Mouse (Mus musculus) liver, embryonic 12.5 days (tissue): ENCODE data around the gene Nenf. TPM values are rescaled to one million over a fixed set of nuclear protein-coding genes. Genes with fewer than 3 reads are reported as not detected.

Experiments used
- ATAC-seq: fragments of 200-750 bp; cut with Nextera tagmentation; 2 replicates; pipeline ENCODE4 v1.8.0; 2017; ENCODE audit warnings: moderate number of reproducible peaks, mild to moderate bottlenecking, moderate library complexity
- H3K27ac ChIP-seq: fragments of 300-500 bp; sonication (generic); 2 replicates; pipeline ENCODE4 v1.5.1; 2016; ENCODE audit warnings: mild to moderate bottlenecking
- H3K27me3 ChIP-seq: fragments of 300-500 bp; sonication (generic); replicated peaks from 2 replicates; pipeline ENCODE4 v1.6.1; 2016; ENCODE audit warnings: mild to moderate bottlenecking, moderate library complexity
- H3K36me3 ChIP-seq: fragments of 300-500 bp; sonication (generic); 2 replicates; pipeline ENCODE4 v1.6.1; 2016; ENCODE audit warnings: mild to moderate bottlenecking, moderate library complexity
- H3K4me1 ChIP-seq: fragments of 300-500 bp; sonication (generic); 2 replicates; pipeline ENCODE4 v1.6.1; 2016
- H3K4me2 ChIP-seq: fragments of 300-500 bp; sonication (generic); 2 replicates; pipeline ENCODE4 v1.6.1; 2016; ENCODE audit warnings: mild to moderate bottlenecking, moderate library complexity
- H3K4me3 ChIP-seq: fragments of 300-500 bp; sonication (generic); 2 replicates; pipeline ENCODE4 v1.5.1; 2016; ENCODE audit warnings: mild to moderate bottlenecking, moderate library complexity
- H3K9ac ChIP-seq: fragments of 300-500 bp; sonication (generic); 2 replicates; pipeline ENCODE4 v1.6.1; 2016; ENCODE audit warnings: mild to moderate bottlenecking, moderate library complexity
- H3K9me3 ChIP-seq: fragments of 300-500 bp; sonication (generic); replicated peaks from 2 replicates; pipeline ENCODE4 v1.6.1; 2016; ENCODE audit warnings: mild to moderate bottlenecking, moderate library complexity
- WGBS: fragments of 180-500 bp; shearing (Covaris S2); methylation state at CpG from one replicate; pipeline ENCODE4 v1.1.7; 2016; ENCODE audit not compliant: insufficient replicate concordance; 5-methylcytosine and 5-hydroxymethylcytosine counted together
- polyA plus RNA-seq: library from polyadenylated mRNA; unstranded; fragments of >200 nt; fragmentation: Nextera tagmentation; extraction: Ambion mirVana; gene quantifications from 2 replicates; pipeline ENCODE4 v1.2.1, GENCODE M21; 2016

Nenf gene
- polyA plus RNA-seq, 1 experiment from 2014 or later, result 37.1 TPM

DNA sequence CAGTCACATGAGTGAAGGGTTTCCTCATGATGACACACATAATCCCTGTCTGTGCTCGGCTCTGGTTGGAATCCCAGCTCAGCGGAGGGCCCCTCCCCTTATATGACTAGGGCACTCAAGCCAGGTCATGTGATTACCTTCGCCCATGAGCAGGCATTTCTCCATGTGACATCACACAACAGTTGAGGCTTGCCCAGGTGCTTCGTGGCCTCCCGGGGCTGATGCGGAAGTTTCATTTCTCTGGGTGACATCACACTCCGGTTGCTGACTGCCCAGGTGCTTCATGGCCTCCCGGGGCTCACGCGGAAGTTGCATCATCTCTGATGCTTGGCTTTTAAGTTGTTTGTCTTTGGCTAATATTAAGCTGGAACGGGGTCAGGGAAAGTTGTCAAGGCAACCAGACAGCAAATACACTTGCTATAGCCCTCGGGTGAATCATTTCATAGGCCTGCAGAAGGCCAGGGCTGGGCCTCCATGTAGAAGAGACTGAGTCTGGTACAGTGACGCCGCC is 40.4 kb downstream of the Nenf start:
- H3K27me3 ChIP-seq, result 0 out of 2 replicates have a peak, but pooled peaks cover 4% of the 10 kb centered on the region
- H3K4me2 ChIP-seq, result no peak overlapping the region
- 60% methylated on average over 14 of the region's 14 CpGs for WGBS
- H3K9ac ChIP-seq, result no peak overlapping the region
- H3K4me3 ChIP-seq, result no peak overlapping the region
- 0 out of 2 replicates have a peak, but pooled peaks cover 9% of the 10 kb centered on the region for H3K4me1 ChIP-seq
- 0 out of 2 replicates have a peak overlapping the region, but pooled peaks have one; percentile 8 for H3K27ac ChIP-seq
- H3K9me3 ChIP-seq, result no peaks in the 10 kb centered on the region
- no peaks in the 10 kb centered on the region for H3K36me3 ChIP-seq
- peak; percentile 67 for ATAC-seq

DNA sequence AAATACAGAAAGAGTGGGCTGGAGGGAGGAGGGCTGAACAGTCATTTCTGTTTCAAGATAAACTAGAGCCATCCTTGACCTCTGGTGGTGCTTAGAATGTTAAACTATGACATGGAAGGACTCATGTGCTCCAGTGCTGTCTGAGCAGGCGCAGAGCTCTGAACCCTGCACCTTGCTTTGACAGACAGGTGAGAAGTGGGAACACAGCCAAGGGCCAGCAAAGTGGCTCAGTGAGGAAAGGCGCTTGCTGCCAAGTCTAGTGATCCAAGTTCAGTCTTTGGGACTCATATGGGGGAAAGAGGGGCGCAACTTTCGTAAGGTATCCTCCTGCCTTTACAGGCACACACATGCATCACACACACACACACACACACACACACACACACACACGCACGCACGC is 41.8 kb downstream of the Nenf start:
- Histone ChIP-seq H3K4me1 (0 out of 2 replicates have a peak, but pooled peaks cover 9% of the 10 kb centered on the region), H3K27ac (no peak overlapping the region), H3K9me3 (no peaks in the 10 kb centered on the region), H3K27me3 (0 out of 2 replicates have a peak, but pooled peaks cover 4% of the 10 kb centered on the region), H3K4me3 (no peak overlapping the region), H3K4me2 (no peak overlapping the region), H3K9ac (no peak overlapping the region), H3K36me3 (no peaks in the 10 kb centered on the region)
- no peak for ATAC-seq
- WGBS, result 87% methylated on average over 7 of the region's 7 CpGs

DNA sequence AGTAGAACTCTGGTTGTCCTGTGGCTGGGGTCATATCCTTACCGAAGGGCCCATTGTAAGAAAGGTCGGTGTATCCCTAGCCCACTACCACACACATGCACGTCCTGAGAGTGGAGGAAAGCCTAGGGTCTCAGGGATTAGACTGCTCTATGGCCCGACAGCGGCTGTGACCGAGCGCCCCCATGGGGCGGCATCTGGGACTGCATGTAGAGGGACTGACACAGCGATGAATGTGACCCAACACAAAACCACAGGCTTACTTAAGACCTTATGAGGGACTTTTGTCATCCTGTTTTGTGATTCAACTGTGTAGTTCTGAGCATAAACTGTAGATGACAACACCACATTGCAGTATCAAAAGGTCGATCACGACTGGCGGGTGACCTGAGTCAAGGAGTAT is 42.5 kb downstream of the Nenf start:
- Histone ChIP-seq H3K36me3 (no peaks in the 10 kb centered on the region), H3K27ac (no peak overlapping the region), H3K4me1 (0 out of 2 replicates have a peak, but pooled peaks cover 9% of the 10 kb centered on the region), H3K4me3 (no peak overlapping the region), H3K9ac (no peak overlapping the region), H3K4me2 (no peak overlapping the region), H3K27me3 (0 out of 2 replicates have a peak, but pooled peaks cover 4% of the 10 kb centered on the region), H3K9me3 (no peaks in the 10 kb centered on the region)
- ATAC-seq, result no peak
- WGBS, result 8% methylated on average over 12 of the region's 12 CpGs

DNA sequence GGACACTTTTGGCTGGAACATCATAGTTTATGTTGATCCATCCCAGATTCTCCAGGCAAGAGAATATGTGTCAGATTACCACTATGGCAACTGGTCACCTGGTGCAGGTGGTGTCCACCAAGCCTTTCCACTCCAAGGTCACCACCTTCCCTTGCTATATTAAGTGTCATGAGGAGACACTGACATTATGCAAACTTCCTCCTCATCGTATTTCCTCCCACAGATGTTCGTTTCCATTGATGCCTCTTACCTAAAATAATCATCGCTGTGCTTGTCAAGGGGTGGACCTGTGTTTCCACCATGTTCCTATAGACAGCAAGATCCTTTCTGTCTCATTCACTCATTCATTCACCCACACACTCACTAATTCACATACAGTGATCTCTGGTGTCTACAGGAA is 45.3 kb downstream of the Nenf start:
- Histone ChIP-seq H3K4me2 (no peak overlapping the region), H3K9ac (no peak overlapping the region), H3K4me3 (no peak overlapping the region), H3K27me3 (peaks cover 27% of the 10 kb centered on the region), H3K9me3 (no peaks in the 10 kb centered on the region), H3K27ac (no peak overlapping the region), H3K4me1 (no peaks in the 10 kb centered on the region), H3K36me3 (no peaks in the 10 kb centered on the region)
- WGBS, result 33% methylated on average over 3 of the region's 3 CpGs
- no peak for ATAC-seq

DNA sequence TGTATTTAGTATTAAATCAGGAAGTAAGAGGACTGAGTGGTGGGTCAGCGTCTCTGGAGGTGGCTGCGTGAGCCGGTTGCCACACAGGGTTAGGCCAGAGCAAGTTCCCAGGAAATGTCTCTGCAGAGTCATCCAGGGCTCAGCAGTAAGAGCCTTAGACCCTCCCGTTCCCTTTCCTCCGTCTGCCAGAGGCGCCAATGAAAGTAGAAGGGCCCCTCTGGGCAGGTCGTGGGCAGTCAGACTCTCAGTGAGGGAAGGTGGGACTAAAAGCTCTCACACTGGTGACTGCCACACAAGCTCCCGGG is 48.4 kb downstream of the Nenf start:
- H3K4me3 ChIP-seq, result no peak overlapping the region
- H3K9me3 ChIP-seq, result no peaks in the 10 kb centered on the region
- H3K36me3 ChIP-seq, result no peaks in the 10 kb centered on the region
- no peak overlapping the region for H3K4me2 ChIP-seq
- peaks cover 36% of the 10 kb centered on the region for H3K27me3 ChIP-seq
- H3K27ac ChIP-seq, result no peak overlapping the region
- no peaks in the 10 kb centered on the region for H3K4me1 ChIP-seq
- WGBS, result 11% methylated on average over 8 of the region's 8 CpGs
- no peak overlapping the region for H3K9ac ChIP-seq
- peak; percentile 50 for ATAC-seq

DNA sequence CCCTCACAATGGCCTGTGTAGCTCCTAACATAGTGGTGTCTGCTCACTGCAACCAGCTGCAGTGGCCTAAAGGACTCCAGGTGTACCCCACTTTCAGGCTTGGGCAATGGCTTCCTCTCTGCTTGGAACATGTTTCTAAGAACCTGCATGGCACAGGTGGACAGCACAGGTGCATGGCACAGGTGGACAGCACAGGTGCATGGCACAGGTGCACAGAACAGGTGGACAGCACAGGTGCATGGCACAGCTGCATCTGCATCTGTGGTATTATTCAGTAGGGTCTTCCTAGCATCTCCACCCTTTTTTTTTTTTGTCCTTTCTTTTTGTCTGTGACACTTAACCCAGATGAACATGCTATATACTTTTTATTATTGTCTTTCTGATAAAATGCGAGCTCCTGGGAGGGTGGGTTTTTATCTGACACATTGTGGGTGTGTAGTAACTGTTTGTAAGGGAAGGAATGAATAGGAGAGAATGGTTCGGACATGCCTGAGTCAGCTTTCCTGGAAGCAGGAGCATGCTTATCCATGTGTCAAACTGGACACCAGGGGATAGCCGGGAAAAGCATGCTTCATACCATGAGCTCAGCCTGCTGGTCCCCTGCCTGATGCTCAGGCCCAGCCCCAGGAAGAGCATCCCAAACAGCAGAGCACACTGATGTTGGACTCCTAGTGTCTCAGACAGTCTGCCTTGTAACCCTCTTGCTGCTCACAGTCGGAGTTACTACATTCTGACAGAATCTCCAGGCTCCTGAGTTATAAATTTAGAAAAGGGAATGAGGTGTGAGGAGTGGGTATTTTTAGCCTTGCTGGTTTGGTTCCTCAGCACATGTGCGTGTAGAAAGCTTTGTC is 49.0 kb downstream of the Nenf start:
- no peak overlapping the region for H3K9ac ChIP-seq
- H3K4me2 ChIP-seq, result no peak overlapping the region
- WGBS, result 30% methylated on average over 5 of the region's 5 CpGs
- no peaks in the 10 kb centered on the region for H3K9me3 ChIP-seq
- H3K27ac ChIP-seq, result no peak overlapping the region
- H3K36me3 ChIP-seq, result no peaks in the 10 kb centered on the region
- no peak overlapping the region for H3K4me3 ChIP-seq
- H3K27me3 ChIP-seq, result peaks cover 36% of the 10 kb centered on the region
- no peaks in the 10 kb centered on the region for H3K4me1 ChIP-seq
- ATAC-seq, result no peak

DNA sequence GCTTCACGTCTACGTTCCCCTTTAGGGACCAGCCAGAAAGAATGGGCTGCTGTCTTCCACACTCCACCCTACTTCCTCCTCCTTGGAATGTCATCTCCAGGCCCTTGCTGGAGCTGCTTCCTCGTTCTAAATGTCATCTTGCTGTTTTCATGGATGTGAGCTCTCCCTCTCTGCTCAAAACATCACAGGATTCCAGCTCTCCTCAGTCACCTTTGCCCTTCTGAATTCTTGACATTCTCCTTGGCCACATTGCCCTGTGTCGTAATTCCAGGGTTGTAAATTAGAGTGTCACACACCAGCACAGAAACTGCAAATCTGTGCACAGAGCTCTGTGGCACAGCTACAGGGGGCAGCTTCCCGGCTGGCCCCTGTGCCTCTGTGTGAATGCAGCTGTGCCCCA is 50.1 kb downstream of the Nenf start:
- ATAC-seq, result no peak
- Histone ChIP-seq H3K27ac (no peak overlapping the region), H3K27me3 (peaks cover 36% of the 10 kb centered on the region), H3K9me3 (no peaks in the 10 kb centered on the region), H3K4me1 (no peaks in the 10 kb centered on the region), H3K4me3 (no peak overlapping the region), H3K9ac (no peak overlapping the region), H3K4me2 (no peak overlapping the region), H3K36me3 (no peaks in the 10 kb centered on the region)
- WGBS, result 29% methylated on average over 5 of the region's 5 CpGs

DNA sequence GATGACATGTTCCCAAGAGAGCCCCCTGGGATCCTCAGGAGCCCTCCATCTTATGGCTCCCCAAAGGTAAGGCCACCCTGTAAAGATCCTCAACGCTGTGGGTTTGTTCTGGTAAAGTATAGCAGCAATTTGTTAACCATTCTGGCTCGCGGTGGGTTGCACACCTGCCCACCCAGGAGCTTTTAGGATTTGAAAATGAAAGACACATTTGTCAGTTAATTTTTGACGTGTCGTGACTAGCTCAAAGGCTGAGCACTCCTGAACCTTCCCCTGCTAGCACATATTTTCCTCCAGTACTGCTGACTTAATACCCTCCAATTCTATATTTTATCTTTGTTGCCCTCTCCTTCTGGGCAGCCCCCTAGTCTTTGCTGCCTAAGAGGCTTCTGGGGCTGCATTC is 50.8 kb downstream of the Nenf start:
- no peaks in the 10 kb centered on the region for H3K4me1 ChIP-seq
- WGBS, result 66% methylated on average over 5 of the region's 5 CpGs

DNA sequence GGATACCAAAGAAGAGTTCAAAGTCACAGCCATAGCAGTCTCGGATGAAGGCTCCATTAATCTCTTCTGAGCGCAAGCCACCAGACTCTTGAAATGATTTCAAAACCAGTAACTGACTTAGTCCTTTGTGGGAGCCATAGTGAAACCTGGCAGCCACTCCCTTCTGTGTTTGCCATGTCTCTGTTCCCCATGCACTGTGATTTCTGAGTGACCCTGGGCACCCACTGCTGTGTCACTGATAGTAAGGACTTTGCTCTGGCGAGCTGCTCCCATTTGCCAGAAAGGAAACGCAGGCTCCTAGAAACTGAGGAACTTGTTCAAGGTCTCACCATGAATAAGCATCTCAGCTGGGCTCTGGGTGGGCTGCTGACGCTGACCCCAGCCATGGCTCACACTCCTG is 54.5 kb downstream of the Nenf start:
- Histone ChIP-seq H3K4me3 (no peak overlapping the region), H3K4me2 (no peak overlapping the region), H3K36me3 (no peaks in the 10 kb centered on the region), H3K9ac (no peak overlapping the region), H3K27ac (no peak overlapping the region), H3K4me1 (no peaks in the 10 kb centered on the region), H3K27me3 (peaks cover 56% of the 10 kb centered on the region), H3K9me3 (no peaks in the 10 kb centered on the region)
- ATAC-seq, result no peak
- 56% methylated on average over 5 of the region's 5 CpGs for WGBS

More for the DNA sequence above, 50.8 kb downstream of the Nenf start:
- H3K4me2 ChIP-seq, result no peak overlapping the region
- H3K36me3 ChIP-seq, result no peaks in the 10 kb centered on the region
- peaks cover 36% of the 10 kb centered on the region for H3K27me3 ChIP-seq
- H3K4me3 ChIP-seq, result no peak overlapping the region
- H3K9me3 ChIP-seq, result no peaks in the 10 kb centered on the region
- H3K9ac ChIP-seq, result no peak overlapping the region
- H3K27ac ChIP-seq, result no peak overlapping the region
- ATAC-seq, result no peak

DNA sequence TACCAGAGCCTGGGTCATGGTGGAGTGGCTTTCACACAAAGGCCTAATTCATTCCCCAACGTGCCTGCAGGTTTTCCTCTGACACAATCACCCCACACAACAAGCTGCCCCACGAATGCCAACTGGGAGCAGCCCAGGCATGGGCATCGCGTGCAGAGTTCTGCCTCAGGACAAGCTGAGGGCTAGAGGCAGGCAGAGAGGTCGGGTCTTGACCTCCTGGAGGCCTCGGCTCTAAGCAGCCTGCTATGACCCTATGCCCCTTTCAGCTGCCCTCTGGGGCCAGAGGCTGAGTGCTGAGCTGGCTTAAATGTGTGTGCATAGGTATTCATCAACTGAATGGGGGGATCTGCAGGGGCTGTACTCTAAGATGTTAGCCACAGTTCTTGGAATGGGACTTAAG is 56.1 kb downstream of the Nenf start:
- no peak overlapping the region for H3K9ac ChIP-seq
- WGBS, result 52% methylated on average over 6 of the region's 6 CpGs
- H3K4me2 ChIP-seq, result no peak overlapping the region
- no peaks in the 10 kb centered on the region; the same call in 1 of the 2 replicates for H3K4me1 ChIP-seq
- no peak overlapping the region for H3K4me3 ChIP-seq
- peaks cover 52% of the 10 kb centered on the region for H3K27me3 ChIP-seq
- H3K36me3 ChIP-seq, result no peaks in the 10 kb centered on the region
- ATAC-seq, result no peak
- no peaks in the 10 kb centered on the region for H3K9me3 ChIP-seq
- H3K27ac ChIP-seq, result no peak overlapping the region

DNA sequence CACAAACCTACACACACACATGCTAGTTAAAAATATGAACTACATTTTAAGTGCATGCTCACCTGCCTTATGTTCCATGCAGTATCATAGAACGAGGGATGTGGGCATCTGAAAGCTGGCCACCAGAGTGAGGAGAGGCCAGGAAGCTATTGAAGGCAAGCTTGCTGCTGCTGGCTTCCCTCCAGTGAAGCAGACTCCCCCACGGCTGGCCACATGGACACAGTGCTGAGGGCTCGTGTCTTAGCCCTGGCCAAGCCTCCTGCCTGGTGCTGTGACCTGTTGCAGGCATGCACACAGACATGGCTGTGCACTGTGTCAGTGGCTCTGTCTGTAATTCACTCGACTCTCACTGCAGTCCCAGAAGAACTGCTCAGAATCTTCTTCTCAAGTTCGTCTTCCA is 58.3 kb downstream of the Nenf start:
- Histone ChIP-seq H3K36me3 (no peaks in the 10 kb centered on the region), H3K27me3 (peaks cover 59% of the 10 kb centered on the region), H3K4me3 (no peak overlapping the region), H3K4me2 (no peak overlapping the region), H3K4me1 (peaks cover 7% of the 10 kb centered on the region; the same call in 1 of the 2 replicates), H3K9ac (no peak overlapping the region), H3K9me3 (no peaks in the 10 kb centered on the region), H3K27ac (no peak overlapping the region)
- 35% methylated on average over 5 of the region's 5 CpGs for WGBS
- no peak for ATAC-seq

DNA sequence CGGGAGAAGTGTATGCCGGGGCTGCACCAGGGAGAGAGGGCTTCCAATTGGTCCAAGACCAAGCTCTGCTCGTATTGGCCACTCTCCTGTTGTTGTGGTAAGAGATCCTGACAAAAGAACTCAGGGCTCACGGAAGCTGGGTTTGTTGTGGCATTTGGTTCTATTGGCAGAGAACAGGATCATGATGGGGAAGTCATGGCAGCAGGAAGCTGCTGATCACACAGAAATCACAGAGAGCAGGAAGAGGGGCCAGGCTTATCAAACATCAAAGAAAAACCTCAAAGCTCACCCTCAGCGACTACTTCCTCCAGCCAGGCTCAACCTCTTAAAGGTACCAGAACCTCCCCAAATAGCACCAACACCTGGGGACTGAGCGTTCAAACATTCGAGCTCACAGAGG is 58.9 kb downstream of the Nenf start:
- Histone ChIP-seq H3K9me3 (no peaks in the 10 kb centered on the region), H3K4me2 (no peak overlapping the region), H3K27ac (no peak overlapping the region), H3K9ac (no peak overlapping the region), H3K4me1 (peaks cover 7% of the 10 kb centered on the region; the same call in 1 of the 2 replicates), H3K36me3 (no peaks in the 10 kb centered on the region), H3K4me3 (no peak overlapping the region), H3K27me3 (peaks cover 59% of the 10 kb centered on the region)
- WGBS, result 7% methylated on average over 7 of the region's 7 CpGs
- ATAC-seq, result no peak
